Mouse (Mus musculus): Measurements from ENCODE around the gene Postn.

DNA sequence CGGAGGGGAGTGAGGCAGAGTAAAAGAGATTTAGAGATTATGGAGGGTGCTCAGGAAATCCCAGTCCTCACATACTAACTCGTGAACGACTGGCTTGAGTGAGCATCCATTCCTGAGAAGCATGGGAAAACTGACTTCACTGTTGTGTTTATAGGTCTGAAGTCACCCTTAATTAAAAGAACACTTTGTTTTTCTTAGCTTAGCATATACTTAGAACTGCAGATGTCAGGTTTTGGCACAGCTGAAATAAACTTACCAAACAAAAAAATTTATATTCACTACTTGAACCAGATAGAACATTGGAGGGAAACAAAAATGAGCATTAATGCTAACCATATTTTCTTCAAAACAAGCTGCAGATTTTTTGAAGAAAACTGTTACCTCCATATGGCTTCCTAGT lies 42.9 kb downstream of the Postn start:
- TF ChIP-seq CTCF (IDR thresholded peaks at IDR 0.05; ENCODE audit: low read depth, low read length) (no peak), POLR2A (IDR thresholded peaks at IDR 0.05; ENCODE audit: extremely low read depth, insufficient read depth, low read length) (no peak)

Data from liver, adult 2 months (tissue).